Mouse (Mus musculus): ENCODE measurements around the gene Serpinb6a. TPM values are rescaled to one million over a fixed set of nuclear protein-coding genes. Genes with fewer than 3 reads are reported as not detected.

Gene Serpinb6a
- total RNA-seq, 2 experiments from 2014 or later, result 88.4 to 110 TPM

DNA sequence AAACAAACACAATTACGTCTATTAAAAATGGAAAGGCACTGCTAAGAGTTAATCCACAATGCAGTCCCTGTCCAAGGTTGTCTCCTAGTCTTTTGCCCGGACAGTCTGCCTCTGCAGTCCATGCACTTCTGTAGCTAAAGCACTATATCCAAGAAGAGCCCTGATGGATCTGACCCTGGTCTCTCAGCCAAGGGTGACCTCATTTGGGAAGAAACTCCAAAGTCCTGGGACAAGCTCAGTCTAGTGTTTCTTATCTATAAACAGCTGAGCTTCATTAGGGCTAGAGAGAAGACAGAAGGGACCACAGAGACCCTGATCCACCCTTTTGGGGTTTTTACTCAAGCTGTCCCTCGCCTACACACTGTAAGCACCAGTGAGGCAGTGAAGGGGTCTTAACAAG lies 71.7 kb downstream of the Serpinb6a start:
- peak; percentile 48 for DNase-seq (ENCODE audit: low spot score)
- intact Hi-C loops (cut with DNase I), result no loop called here

DNA sequence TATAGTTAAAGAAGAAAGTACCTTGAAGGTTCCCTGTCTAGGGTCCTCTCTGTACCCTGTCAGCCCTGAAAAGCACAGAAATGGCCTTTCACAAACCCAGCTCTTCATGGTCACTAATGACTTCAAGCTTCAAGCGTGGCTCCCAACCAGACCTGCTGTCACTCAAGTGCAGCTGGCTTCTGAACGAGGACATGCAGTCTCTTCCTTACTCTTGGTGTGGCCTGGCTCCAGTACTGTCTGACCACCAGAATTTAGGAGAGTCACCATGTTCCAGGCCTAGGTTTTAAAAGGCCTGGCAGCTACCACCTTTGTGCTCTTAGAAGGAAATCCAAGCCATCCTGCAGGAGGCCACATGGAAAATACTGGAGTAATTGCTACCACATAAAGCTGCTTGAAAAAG lies 72.3 kb downstream of the Serpinb6a start:
- intact Hi-C loops (cut with DNase I), result no loop called here

DNA sequence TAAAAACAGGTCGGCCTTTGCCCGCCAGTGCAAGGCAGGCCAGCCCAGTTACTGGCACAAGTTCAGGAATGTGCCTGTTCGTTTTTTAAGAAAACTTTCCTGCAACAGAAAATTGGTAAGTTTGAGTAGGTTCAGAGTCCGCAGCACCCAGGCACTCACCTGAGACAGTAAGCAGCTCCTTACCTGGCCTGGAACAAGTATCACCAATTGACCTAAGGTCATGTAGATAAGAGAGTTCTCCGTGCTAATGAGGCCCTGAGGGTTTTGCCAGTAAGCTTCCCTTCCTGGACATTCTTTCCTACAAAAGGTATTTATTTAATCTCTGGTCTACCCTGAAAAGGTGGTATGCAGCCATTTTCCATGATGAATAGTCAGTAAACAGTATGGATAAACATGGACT lies 80.9 kb downstream of the Serpinb6a start:
- DNase-seq (ENCODE audit: low spot score), result no peak
- intact Hi-C loops (cut with DNase I), result no loop called here

More for the DNA sequence above, 72.3 kb downstream of the Serpinb6a start:
- no peak for DNase-seq (ENCODE audit: low spot score)

DNA sequence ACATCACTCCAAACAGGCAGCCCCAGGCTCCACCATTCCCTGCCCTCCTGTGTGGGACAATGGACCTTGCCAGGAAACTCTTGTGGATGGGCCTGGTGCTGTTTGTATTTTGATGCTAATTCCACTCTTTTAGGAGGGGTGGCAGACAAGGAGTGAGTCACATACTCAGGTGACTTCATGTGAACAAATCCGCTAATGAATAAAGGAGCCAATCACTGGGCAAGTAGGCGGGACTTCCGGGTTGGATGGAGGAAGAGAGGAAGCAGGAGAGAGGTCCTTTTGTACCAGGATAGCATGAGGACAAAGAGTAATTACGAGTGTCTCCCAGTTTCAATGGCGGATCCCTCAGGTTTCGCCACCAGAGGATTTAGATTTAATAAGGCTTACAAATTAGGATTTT lies 81.6 kb downstream of the Serpinb6a start:
- intact Hi-C loops (cut with DNase I), result no loop called here
- no peak for DNase-seq (ENCODE audit: low spot score)

DNA sequence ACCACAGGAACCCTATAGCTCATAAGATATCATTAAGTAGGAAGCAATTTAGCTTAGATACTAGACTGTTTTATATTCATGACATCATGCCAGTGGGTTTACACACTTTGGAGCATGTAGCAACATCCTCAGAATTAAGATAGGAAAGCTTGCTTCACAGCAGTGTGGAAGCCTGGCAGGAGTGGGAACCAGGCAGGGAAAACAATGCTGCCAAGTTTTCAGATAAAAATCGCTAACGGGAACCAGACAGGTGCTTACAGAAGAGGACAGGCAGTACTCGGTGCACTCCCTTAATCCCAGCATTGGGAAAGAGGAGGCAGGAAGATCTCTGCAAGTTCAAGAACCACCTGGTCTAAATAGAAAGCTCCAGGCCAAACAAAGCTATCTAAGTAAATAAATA lies 95.8 kb downstream of the Serpinb6a start:
- no peak for DNase-seq (ENCODE audit: low spot score)
- intact Hi-C loops (cut with DNase I), result no loop called here

DNA sequence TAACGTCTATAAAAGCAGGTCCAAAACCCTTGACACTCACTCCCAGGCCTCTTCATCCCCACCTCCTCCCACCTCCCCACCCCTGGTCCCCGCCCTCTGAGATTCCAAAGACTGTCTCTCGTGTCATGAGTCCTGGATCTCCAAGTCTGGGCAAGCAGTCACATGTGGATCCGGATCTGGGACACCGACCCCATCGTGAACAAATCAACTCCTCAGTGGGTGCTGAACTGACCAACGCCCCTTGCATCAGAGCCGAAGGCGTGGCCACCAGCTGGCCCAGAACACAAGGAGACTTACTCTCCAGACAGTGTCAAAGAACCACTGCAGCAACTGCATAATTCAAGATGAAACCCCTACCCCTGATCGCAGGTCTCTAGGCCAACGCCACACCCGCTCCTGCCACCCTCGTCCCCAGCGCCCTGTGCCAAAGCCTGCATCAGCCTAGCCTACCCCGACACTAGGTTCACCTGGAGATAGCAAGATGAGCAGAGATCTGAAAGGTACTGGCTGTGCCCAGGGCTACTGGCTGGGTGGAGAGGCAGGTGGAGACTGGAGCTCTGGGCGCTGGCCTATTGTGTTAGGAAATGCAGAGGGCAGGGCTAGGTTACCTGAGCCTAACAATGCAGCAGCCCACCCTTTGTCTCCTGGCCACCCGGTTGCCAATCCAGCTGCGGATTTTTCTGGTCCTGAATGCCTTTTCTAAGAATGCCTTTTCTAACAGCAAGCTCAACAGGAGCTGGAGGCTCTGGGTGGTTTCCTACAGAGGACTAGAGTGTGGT lies 97.2 kb downstream of the Serpinb6a start, which contains the start of gene Serpinb6c:
Gene Serpinb6c (minus strand): TSS at position 533 of the 779 bp plus-strand sequence.
- intact Hi-C loops (cut with DNase I), result no loop called here
- no peak for DNase-seq (ENCODE audit: low spot score)

DNA sequence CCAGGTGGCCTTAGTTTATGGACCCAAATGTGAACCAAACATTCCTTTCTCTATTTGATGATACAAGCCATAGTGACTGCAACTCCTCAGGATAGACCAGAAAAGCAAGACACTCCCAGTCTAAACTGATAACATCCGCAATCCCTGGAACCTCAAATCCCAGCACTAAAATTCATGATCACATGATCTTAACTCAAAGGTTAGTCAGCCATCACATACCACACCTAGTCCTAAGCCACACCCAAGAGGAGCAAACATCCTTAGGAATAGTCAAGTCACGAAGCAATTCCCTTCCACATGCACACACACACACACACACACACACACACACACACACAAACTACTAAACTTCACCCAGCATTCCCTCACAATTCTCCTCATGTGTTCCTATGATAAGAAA lies 99.3 kb downstream of the Serpinb6a start:
- intact Hi-C loops (cut with DNase I), result no loop called here
- no peak for DNase-seq (ENCODE audit: low spot score)

DNA sequence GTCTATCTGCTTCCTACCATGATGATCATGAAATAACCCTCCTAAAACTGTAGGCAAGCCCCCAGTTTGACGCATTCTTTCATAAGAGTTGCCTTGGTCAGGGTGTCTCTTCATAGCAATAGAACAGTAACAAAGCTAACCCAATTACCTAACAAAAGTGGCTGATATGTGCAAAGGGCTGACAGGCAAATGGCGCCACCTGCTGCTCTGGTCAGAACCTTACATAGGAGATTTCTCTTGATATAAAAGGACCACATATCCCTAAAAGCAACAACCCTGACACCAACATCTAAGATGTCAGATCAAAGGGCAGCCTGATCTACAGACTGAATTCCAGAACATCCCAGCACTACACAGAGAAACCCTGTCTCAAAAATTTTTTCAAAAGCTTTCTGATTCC lies 108.4 kb downstream of the Serpinb6a start:
- DNase-seq (ENCODE audit: low spot score), result no peak
- intact Hi-C loops (cut with DNase I), result loop anchor here (10.0 kb wide), 1 partner anchor 1029 kb away; no protein-coding TSS in a partner anchor

Other genes starting within 250 kb of the Serpinb6a start
- gene Serpinb6e, start 159.4 kb downstream of the Serpinb6a start, total RNA-seq (2021), result not detected
- not detected for gene Serpinb6c, start 97.1 kb downstream of the Serpinb6a start, total RNA-seq (2021)
- gene Nqo2, start 38.1 kb downstream of the Serpinb6a start, total RNA-seq (2021), result 10 to 100 TPM; 38.6 to 38.9 TPM
- gene Ripk1, start 431 bp downstream of the Serpinb6a start, total RNA-seq (2021), result 1 to 10 TPM; 7.9 to 8.2 TPM
- 10 to 100 TPM; 34.8 to 39.7 TPM for gene Bphl, start 34.8 kb upstream of the Serpinb6a start, total RNA-seq (2021)
- 10 to 100 TPM; 55.0 to 57.4 TPM for gene Tubb2a, start 75.2 kb upstream of the Serpinb6a start, total RNA-seq (2021)
- gene Tubb2b, start 127.7 kb upstream of the Serpinb6a start, total RNA-seq (2021), result 1 to 10 TPM; 4.1 to 5.6 TPM
- gene Psmg4, start 160.2 kb upstream of the Serpinb6a start, total RNA-seq (2021), result 10 to 100 TPM; 22.9 to 29.7 TPM